Mouse (Mus musculus) forebrain, postnatal 0 days (tissue): ENCODE results near the gene Nlgn1. TPM values are rescaled to one million over a fixed set of nuclear protein-coding genes. Genes with fewer than 3 reads are reported as not detected.

Source experiments
- ATAC-seq: fragments of 200-750 bp; cut with Nextera tagmentation; 2 replicates; pipeline ENCODE4 v1.8.0; 2017; ENCODE audit warnings: mild to moderate bottlenecking, moderate library complexity
- DNase-seq: peaks from one replicate; pipeline ENCODE4 v3.0.0-alpha.2; 2015
- H3K27ac ChIP-seq: fragments of 300-500 bp; sonication (generic); 2 replicates; pipeline ENCODE4 v1.5.1; 2014; ENCODE audit warnings: low read depth, mild to moderate bottlenecking, antibody characterized with exemption, low read length, moderate library complexity, mixed read lengths
- H3K27me3 ChIP-seq: fragments of 300-500 bp; sonication (generic); 2 replicates; pipeline ENCODE4 v1.6.1; 2014; ENCODE audit warnings: mild to moderate bottlenecking, low read length, mixed read lengths; ENCODE audit not compliant: insufficient read depth
- H3K36me3 ChIP-seq: fragments of 300-500 bp; sonication (generic); 2 replicates; pipeline ENCODE4 v1.6.1; 2014; ENCODE audit warnings: mild to moderate bottlenecking, moderate library complexity; ENCODE audit not compliant: insufficient read depth
- H3K4me1 ChIP-seq: fragments of 300-500 bp; sonication (generic); 2 replicates; pipeline ENCODE4 v1.6.1; 2014; ENCODE audit warnings: antibody characterized with exemption; ENCODE audit not compliant: insufficient read depth
- H3K4me2 ChIP-seq: fragments of 300-500 bp; sonication (generic); 2 replicates; pipeline ENCODE4 v1.6.1; 2014; ENCODE audit warnings: low read depth, mild to moderate bottlenecking, moderate library complexity
- H3K4me3 ChIP-seq: fragments of 300-500 bp; sonication (generic); 2 replicates; pipeline ENCODE4 v1.5.1; 2014; ENCODE audit warnings: low read depth, low read length, mixed read lengths
- H3K9ac ChIP-seq: fragments of 300-500 bp; sonication (generic); 2 replicates; pipeline ENCODE4 v1.6.1; 2014; ENCODE audit warnings: mild to moderate bottlenecking
- H3K9me3 ChIP-seq: fragments of 300-500 bp; sonication (generic); 2 replicates; pipeline ENCODE4 v1.6.1; 2016; ENCODE audit warnings: low read length
- CTCF ChIP-seq: sonication (generic); IDR thresholded peaks from 2 replicates; pipeline ENCODE4 v1.5.1; 2016; ENCODE audit warnings: antibody characterized with exemption, control low read depth, low read depth
- WGBS: fragments of 180-500 bp; shearing (Covaris S2); extraction: QIAGEN DNeasy Blood & Tissue Kit; methylation state at CpG from one replicate; pipeline ENCODE4 v1.1.7; 2014; 5-methylcytosine and 5-hydroxymethylcytosine counted together
- polyA plus RNA-seq: library from polyadenylated mRNA; unstranded; fragments of >200 nt; fragmentation: Nextera tagmentation; extraction: Ambion mirVana; gene quantifications from 2 replicates; pipeline ENCODE4 v1.2.1, GENCODE M21; 2015
- total RNA-seq: library from RNA; depleted of rRNA; stranded (reverse); fragments of >200 nt; gene quantifications from 2 replicates; pipeline ENCODE4 v1.2.3, GENCODE M21; 2014

Gene Nlgn1
- total and polyA plus RNA-seq, 2 experiments from 2014 or later: 33.6 to 95.2 TPM

DNA sequence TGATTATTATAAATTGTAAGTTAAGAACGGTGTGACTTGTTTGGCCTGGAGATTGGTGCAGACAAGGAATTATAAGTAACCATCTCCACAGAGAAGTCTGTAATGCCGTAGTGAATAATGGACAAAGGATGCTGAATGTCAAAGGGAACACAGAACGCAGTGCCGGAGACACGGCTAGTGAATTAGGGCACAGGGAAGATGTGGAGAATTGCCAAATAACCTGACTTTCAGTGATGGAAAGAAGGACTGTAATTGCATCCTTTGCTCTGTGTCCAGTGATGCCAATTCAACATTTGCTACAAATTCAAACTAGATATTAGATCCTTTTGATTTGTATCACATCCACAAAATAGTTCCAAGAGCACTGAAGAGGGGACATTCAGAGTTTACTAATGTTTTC is 415.7 kb downstream of the Nlgn1 start:
- H3K4me2 ChIP-seq: no peak overlapping the region
- no peak overlapping the region for H3K4me3 ChIP-seq
- no peaks in the 10 kb centered on the region for H3K27me3 ChIP-seq
- H3K9me3 ChIP-seq: no peaks in the 10 kb centered on the region
- no peak for TF ChIP-seq CTCF
- no peak overlapping the region for H3K27ac ChIP-seq
- WGBS: 27% methylated on average over 5 of the region's 5 CpGs
- DNase-seq (no peak), ATAC-seq (no peak)
- H3K4me1 ChIP-seq: no peaks in the 10 kb centered on the region
- no peak overlapping the region for H3K9ac ChIP-seq
- no peaks in the 10 kb centered on the region for H3K36me3 ChIP-seq

- H3K27me3 ChIP-seq: no peaks in the 10 kb centered on the region
- ATAC-seq (no peak), DNase-seq (no peak)
- no peak overlapping the region for H3K27ac ChIP-seq
- TF ChIP-seq CTCF: no peak
- H3K36me3 ChIP-seq: no peaks in the 10 kb centered on the region
- no peak overlapping the region for H3K4me3 ChIP-seq
- no peaks in the 10 kb centered on the region for H3K9me3 ChIP-seq
- H3K4me2 ChIP-seq: no peak overlapping the region
- 32% methylated on average over 2 of the region's 2 CpGs for WGBS
- no peak overlapping the region for H3K9ac ChIP-seq
- no peaks in the 10 kb centered on the region for H3K4me1 ChIP-seq
These were observed 417.7 kb downstream of the Nlgn1 start for GRCm38 (mm10) chr3:25914365-25915065.

GRCm38 (mm10) chr3:25903140-25903809 is 429.0 kb downstream of the Nlgn1 start:
- H3K9me3 ChIP-seq: no peaks in the 10 kb centered on the region
- no peaks in the 10 kb centered on the region for H3K36me3 ChIP-seq
- H3K4me1 ChIP-seq: no peaks in the 10 kb centered on the region
- H3K4me2 ChIP-seq: no peak overlapping the region
- no peaks in the 10 kb centered on the region for H3K27me3 ChIP-seq
- WGBS: 48% methylated on average over 11 of the region's 11 CpGs
- peak; percentile 55; the same call in 1 of the 2 replicates for ATAC-seq
- no peak overlapping the region for H3K27ac ChIP-seq
- DNase-seq: peak; percentile 51
- no peak for TF ChIP-seq CTCF
- H3K9ac ChIP-seq: no peak overlapping the region
- H3K4me3 ChIP-seq: no peak overlapping the region

GRCm38 (mm10) chr3:25897456-25897855 is 434.8 kb downstream of the Nlgn1 start:
- Histone ChIP-seq H3K9me3 (no peaks in the 10 kb centered on the region), H3K9ac (no peak overlapping the region), H3K36me3 (no peaks in the 10 kb centered on the region), H3K27me3 (no peaks in the 10 kb centered on the region), H3K4me1 (no peaks in the 10 kb centered on the region), H3K4me3 (no peak overlapping the region), H3K27ac (no peak overlapping the region), H3K4me2 (no peak overlapping the region)
- no peak for TF ChIP-seq CTCF
- ATAC-seq (no peak), DNase-seq (no peak)

DNA sequence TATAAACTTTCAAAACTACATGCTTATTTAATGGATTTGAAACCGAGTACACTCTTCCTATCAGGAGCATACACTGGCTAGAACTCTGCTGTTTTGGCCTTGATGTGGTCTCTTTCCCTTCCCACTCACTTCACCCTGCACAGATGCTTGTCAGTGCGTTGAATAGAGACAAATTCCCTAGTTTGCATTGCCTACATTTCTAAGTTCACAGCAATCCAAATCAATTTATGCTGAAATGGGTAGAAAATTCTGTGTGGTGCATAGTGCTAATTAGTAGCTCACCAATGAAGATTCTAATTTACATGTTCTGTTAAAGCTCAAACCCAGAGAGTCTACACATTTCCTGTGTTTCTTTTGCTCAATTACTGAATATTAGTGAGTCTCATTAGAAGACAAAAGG is 447.5 kb downstream of the Nlgn1 start:
- Histone ChIP-seq H3K27ac (no peak overlapping the region), H3K36me3 (no peaks in the 10 kb centered on the region), H3K4me3 (no peak overlapping the region), H3K9ac (no peak overlapping the region), H3K27me3 (no peaks in the 10 kb centered on the region), H3K4me2 (no peak overlapping the region), H3K4me1 (no peaks in the 10 kb centered on the region), H3K9me3 (no peaks in the 10 kb centered on the region)
- DNase-seq (no peak), ATAC-seq (peak; percentile 25; the same call in 1 of the 2 replicates)
- TF ChIP-seq CTCF: no peak
- WGBS: 21% methylated on average over 2 of the region's 2 CpGs

GRCm38 (mm10) chr3:25869161-25869560 is 463.1 kb downstream of the Nlgn1 start:
- TF ChIP-seq CTCF: no peak
- Histone ChIP-seq H3K27me3 (no peaks in the 10 kb centered on the region), H3K9me3 (no peaks in the 10 kb centered on the region), H3K27ac (no peak overlapping the region), H3K4me1 (no peaks in the 10 kb centered on the region), H3K9ac (no peak overlapping the region), H3K36me3 (no peaks in the 10 kb centered on the region), H3K4me2 (no peak overlapping the region), H3K4me3 (no peak overlapping the region)
- DNase-seq: no peak
- ATAC-seq: no peak

DNA sequence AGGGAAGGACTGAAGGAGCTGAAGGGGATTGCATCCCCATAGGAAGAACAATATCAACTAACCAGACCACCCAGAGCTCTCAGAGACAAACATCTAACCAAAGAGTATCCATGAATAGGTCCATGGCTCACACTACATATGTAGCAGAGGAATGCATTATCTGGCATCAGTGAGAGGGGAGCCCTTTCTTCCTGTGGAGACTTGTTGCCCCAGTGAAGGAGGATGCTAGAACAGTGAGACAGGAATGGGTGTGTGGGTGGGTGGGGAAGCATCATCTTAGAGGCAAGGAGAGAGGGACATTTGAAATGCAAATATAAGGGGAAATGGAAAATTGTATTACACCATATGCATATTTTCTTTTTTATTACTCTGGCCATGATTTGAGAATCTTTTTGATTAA is 473.9 kb downstream of the Nlgn1 start:
- DNase-seq (no peak), ATAC-seq (no peak)
- Histone ChIP-seq H3K9me3 (no peaks in the 10 kb centered on the region), H3K4me1 (no peaks in the 10 kb centered on the region), H3K36me3 (no peaks in the 10 kb centered on the region), H3K4me2 (no peak overlapping the region), H3K9ac (no peak overlapping the region), H3K27ac (no peak overlapping the region), H3K4me3 (no peak overlapping the region), H3K27me3 (no peaks in the 10 kb centered on the region)
- TF ChIP-seq CTCF: no peak
